ENCODE assay signal across 8 mouse cellular contexts in genomic region chrX:56454671-56455371, GRCm38 (mm10). TPM values are rescaled to one million over a fixed set of nuclear protein-coding genes. Genes with fewer than 3 reads are reported as not detected.
DNase-seq lines count a peak whose midpoint lies in the region; ATAC-seq lines count a peak whose summit lies in the region.

Gene Ints6l, plus strand, starts transcription at chrX:56454857.

- H3K4me2 ChIP-seq in heart, embryonic 13.5 days: peak within 1 kb of the TSS; percentile 76
- peak within 1 kb of the TSS; percentile 72 for H3K4me2 ChIP-seq in liver, embryonic 12.5 days
- H3K4me2 ChIP-seq in stomach, embryonic 15.5 days: peak within 1 kb of the TSS; percentile 60

- DNase-seq in CD4-positive helper T cell, adult 2 months (ENCODE audit: low read depth, low spot score): peak; percentile 87
- peak; percentile 51 for DNase-seq in brain, embryonic 18.5 days (ENCODE audit: low read depth, low spot score)
- DNase-seq in kidney, postnatal 10 days: peak; percentile 85
- DNase-seq in natural killer cell, adult 2 months (ENCODE audit: low spot score in 2 of 2): peak; percentile 70 to 75

- peak within 1 kb of the TSS; percentile 66 for H3K4me3 ChIP-seq in heart, embryonic 13.5 days
- H3K4me3 ChIP-seq in liver, embryonic 12.5 days: peak within 1 kb of the TSS; percentile 77
- peak within 1 kb of the TSS; percentile 55 for H3K4me3 ChIP-seq in stomach, embryonic 15.5 days (replicated peaks)

- no peaks in the 10 kb centered on the region for H3K27me3 ChIP-seq in heart, embryonic 13.5 days (replicated peaks)
- H3K27me3 ChIP-seq in liver, embryonic 12.5 days (replicated peaks): no peaks in the 10 kb centered on the region
- H3K27me3 ChIP-seq in stomach, embryonic 15.5 days (replicated peaks): no peaks in the 10 kb centered on the region

- H3K4me1 ChIP-seq in heart, embryonic 13.5 days: peaks cover 4% of the 10 kb centered on the region; the same call in 1 of the 2 replicates
- peaks cover 20% of the 10 kb centered on the region; the same call in 1 of the 2 replicates for H3K4me1 ChIP-seq in liver, embryonic 12.5 days
- H3K4me1 ChIP-seq in stomach, embryonic 15.5 days: no peaks in the 10 kb centered on the region

- H3K27ac ChIP-seq in heart, embryonic 13.5 days (replicated peaks): peak within 1 kb of the TSS; percentile 94
- H3K27ac ChIP-seq in liver, embryonic 12.5 days: peak within 1 kb of the TSS; percentile 96
- peak within 1 kb of the TSS; percentile 92 for H3K27ac ChIP-seq in stomach, embryonic 15.5 days

- H3K9ac ChIP-seq in heart, embryonic 13.5 days: peak within 1 kb of the TSS; percentile 89
- H3K9ac ChIP-seq in liver, embryonic 12.5 days: peak within 1 kb of the TSS; percentile 87
- peak within 1 kb of the TSS; percentile 44 for H3K9ac ChIP-seq in stomach, embryonic 15.5 days

- ATAC-seq in erythroid progenitor cell, adult 5-6 weeks (replicated peaks; ENCODE audit: low FRiP score, poor library complexity, severe bottlenecking): peak; percentile 85
- ATAC-seq in heart, embryonic 13.5 days (ENCODE audit: extremely low read depth, insufficient number of reproducible peaks, low FRiP score, low TSS enrichment): peak; percentile 76
- ATAC-seq in liver, embryonic 12.5 days: peak; percentile 81
- peak; percentile 83 for ATAC-seq in stomach, embryonic 15.5 days (ENCODE audit: insufficient read depth, low FRiP score, low read depth)

- 4% methylated on average over 21 of the region's 22 CpGs for WGBS in heart, embryonic 13.5 days
- 15% methylated on average over 22 of the region's 22 CpGs for WGBS in liver, embryonic 12.5 days (ENCODE audit: insufficient replicate concordance)
- WGBS in stomach, embryonic 15.5 days: 19% methylated on average over 18 of the region's 22 CpGs

- H3K9me3 ChIP-seq in heart, embryonic 13.5 days: no peaks in the 10 kb centered on the region
- H3K9me3 ChIP-seq in liver, embryonic 12.5 days (replicated peaks): no peaks in the 10 kb centered on the region
- H3K9me3 ChIP-seq in stomach, embryonic 15.5 days: no peaks in the 10 kb centered on the region

- H3K36me3 ChIP-seq in heart, embryonic 13.5 days: no peaks in the 10 kb centered on the region
- peaks cover 4% of the 10 kb centered on the region for H3K36me3 ChIP-seq in liver, embryonic 12.5 days
- no peaks in the 10 kb centered on the region for H3K36me3 ChIP-seq in stomach, embryonic 15.5 days

RNA-seq across cellular contexts. Expression of gene Ints6l, which starts in this region (rescaled TPM):
- total RNA-seq in erythroid progenitor cell, adult 5-6 weeks (2015; ENCODE audit: low replicate concordance): 223 and 328 TPM in 2 replicates
- total RNA-seq in erythroid progenitor cell, adult 5-6 weeks (2017; ENCODE audit: low replicate concordance): 124 and 128 TPM in 2 replicates
- 15.0 and 15.3 TPM in 2 replicates for polyA plus RNA-seq in heart, embryonic 13.5 days (2015; fragmentation: Nextera tagmentation; extraction: Ambion mirVana)
- polyA plus RNA-seq in liver, embryonic 12.5 days (2016; fragmentation: Nextera tagmentation; extraction: Ambion mirVana): 43.6 and 43.9 TPM in 2 replicates
- polyA plus RNA-seq in stomach, embryonic 15.5 days (2015; fragmentation: Nextera tagmentation; extraction: Ambion mirVana): 25.3 and 25.5 TPM in 2 replicates

Comparison
In these comparisons a context has a peak if more than half of its experiments do, and no peak if none do; other contexts are left out.
1. Peak in every context shown above with its lines: DNase-seq, ATAC-seq, H3K4me3 ChIP-seq and H3K27ac ChIP-seq.